Mouse (Mus musculus) small intestine, adult 2 months (tissue): ENCODE measurements around the gene Angpt4.

ENCODE experiments used
- CTCF ChIP-seq: fragments of 200-500 bp; IDR thresholded peaks from 2 replicates; pipeline ENCODE4 v1.5.1; 2012; ENCODE audit warnings: low read depth, mild to moderate bottlenecking, control low read depth, inconsistent platforms, low read length, moderate library complexity, mixed read lengths; ENCODE audit not compliant: insufficient replicate concordance, insufficient read length; ENCODE audit errors: extremely low read depth
- POLR2A ChIP-seq: fragments of 200-500 bp; IDR thresholded peaks from 2 replicates; pipeline ENCODE4 v1.6.1; 2012; ENCODE audit warnings: low read depth, mild to moderate bottlenecking, control low read depth, inconsistent platforms, low read length, moderate library complexity

GRCm38 (mm10) chr2:151910498-151910897, 512 bp upstream of the Angpt4 start:
- TF ChIP-seq CTCF, result no peak
- TF ChIP-seq POLR2A, result no peak
